Mouse (Mus musculus): ENCODE measurements around the gene Traf3ip1. TPM values are rescaled to one million over a fixed set of nuclear protein-coding genes. Genes with fewer than 3 reads are reported as not detected.

Gene Traf3ip1
- polyA plus RNA-seq, 2 experiments from 2014 or later: 3.0 to 3.1 TPM

GRCm38 (mm10) chr1:91537786-91538569, 43.5 kb downstream of the Traf3ip1 start:
- no peak for ATAC-seq

GRCm38 (mm10) chr1:91538570-91538929, 44.1 kb downstream of the Traf3ip1 start:
- no peak for ATAC-seq

- ATAC-seq: no peak
These were observed 44.8 kb downstream of the Traf3ip1 start for GRCm38 (mm10) chr1:91539246-91539645.

DNA sequence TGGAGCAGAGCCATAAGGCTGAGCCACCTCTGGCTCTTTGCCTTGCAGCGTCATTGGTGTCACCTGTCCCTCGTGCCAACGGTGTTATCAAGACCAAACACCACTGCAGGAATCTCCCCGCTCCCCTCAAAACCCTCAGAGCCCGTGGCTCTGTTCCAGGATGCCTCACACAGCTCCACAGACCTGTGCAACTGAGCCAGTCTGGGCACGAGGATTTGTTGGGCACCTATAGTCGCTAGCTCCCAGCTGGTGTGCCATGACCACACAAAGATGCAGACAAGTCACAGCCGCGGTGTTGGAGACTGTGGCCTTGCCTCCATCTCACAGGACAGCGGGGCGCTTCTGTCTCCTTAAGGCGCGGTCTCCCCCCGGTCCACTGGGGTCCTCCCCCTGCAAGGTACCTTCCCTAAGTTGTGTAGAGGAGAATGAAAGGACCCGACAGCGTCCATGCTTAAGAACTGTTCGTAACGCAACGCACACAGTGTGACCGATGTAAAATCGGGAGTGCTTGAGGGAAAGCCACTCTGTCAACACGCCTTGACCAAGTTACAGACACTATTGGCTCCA, 45.3 kb downstream of the Traf3ip1 start:
- peak; percentile 12 for ATAC-seq

GRCm38 (mm10) chr1:91540271-91540826, 45.9 kb downstream of the Traf3ip1 start, which contains the start of gene Asb1:
Asb1 (plus strand) TSS chr1:91540544.
- peak; percentile 87 for ATAC-seq

DNA sequence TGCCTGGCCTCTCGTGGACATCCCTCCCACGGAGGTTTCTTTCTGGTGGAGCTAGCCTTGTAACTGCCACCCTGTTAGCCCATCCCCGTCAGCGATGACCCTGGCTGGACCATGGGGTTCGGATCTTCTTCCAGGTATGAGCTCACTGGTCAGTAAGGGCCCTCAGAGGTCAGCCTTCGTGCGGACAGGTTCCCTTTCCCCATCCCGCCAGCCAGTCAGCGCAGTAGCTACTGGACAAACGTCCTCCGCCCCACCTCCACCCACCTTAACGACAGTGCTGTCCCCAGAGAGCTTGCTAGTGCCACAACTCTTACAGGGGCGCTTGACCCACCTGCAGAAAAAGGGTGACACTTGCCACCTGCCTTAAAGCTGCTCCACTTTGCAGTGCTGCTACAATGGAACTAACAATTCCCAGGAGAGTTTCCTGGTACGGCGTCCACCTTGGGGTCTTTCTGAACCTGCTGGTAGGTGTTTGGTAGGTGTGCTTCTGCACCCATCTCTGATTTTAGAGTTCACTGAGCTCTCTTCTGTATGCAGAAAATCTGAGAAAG, 46.7 kb downstream of the Traf3ip1 start:
- ATAC-seq: no peak

GRCm38 (mm10) chr1:91543974-91544373, 49.5 kb downstream of the Traf3ip1 start:
- ATAC-seq: no peak

DNA sequence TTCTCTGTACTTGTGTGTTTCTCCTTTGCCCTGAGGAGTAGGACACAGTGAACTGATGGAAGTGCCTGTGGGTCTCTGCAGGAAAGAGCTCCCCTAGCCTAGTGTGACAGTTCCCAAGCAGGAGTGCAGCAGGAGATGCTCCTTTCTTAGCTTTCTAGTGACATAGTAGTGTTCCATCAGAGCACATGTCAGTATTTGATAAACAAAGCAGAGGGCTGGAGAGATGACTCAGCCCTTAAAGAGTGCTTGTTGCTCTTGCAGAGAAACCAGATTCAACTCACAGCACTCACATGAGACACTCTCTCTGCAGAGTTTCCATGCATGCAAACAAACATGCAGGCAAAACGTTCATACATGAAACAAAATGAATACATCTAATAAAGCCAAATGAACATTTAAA, 50.8 kb downstream of the Traf3ip1 start:
- no peak for ATAC-seq

DNA sequence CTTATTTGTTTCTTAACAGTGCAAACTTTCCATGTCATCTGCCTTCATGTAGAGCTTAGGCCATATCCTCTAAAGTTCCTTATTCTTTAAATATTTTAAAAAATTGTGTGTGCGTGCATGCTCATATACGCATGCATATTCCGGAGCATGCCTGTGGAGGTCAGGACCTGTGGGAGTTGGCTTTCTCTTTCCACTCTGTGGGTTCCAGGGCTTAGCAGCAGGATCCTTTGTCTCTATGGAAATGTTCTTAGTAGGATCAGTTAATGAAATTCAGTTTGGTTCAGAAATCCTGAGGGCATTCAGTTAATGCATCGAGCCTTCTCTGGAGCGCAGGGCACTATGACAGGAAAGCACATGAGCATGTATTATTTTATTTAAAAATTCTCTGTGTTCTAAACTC, 53.1 kb downstream of the Traf3ip1 start:
- ATAC-seq: no peak

GRCm38 (mm10) chr1:91549073-91549472, 54.6 kb downstream of the Traf3ip1 start:
- ATAC-seq: no peak

DNA sequence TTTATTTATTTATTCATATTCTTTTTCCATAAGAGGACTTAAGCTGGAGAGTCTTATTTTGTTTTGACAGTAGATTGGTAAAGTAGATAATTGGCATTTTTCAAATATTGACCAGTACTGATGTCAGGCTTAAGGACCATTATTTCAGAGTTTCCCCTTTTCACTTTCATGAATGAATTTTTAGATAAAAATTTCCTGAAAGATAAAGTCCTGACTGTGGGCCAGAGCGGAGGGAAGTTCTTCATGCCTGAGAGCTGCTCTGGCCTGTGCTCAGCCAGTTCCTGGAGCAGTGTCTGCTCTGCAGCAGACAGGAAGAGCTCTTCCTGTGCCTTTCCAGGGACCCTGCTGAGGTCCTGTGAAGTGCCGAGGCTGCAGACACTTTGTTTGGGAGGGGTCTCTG, 62.7 kb downstream of the Traf3ip1 start:
- ATAC-seq: no peak

- ATAC-seq: no peak
These were observed 66.8 kb downstream of the Traf3ip1 start for GRCm38 (mm10) chr1:91561226-91561625.

- ATAC-seq: no peak
These were observed 68.6 kb downstream of the Traf3ip1 start for GRCm38 (mm10) chr1:91562977-91563590.

GRCm38 (mm10) chr1:91564004-91564403, 69.6 kb downstream of the Traf3ip1 start:
- no peak for ATAC-seq

DNA sequence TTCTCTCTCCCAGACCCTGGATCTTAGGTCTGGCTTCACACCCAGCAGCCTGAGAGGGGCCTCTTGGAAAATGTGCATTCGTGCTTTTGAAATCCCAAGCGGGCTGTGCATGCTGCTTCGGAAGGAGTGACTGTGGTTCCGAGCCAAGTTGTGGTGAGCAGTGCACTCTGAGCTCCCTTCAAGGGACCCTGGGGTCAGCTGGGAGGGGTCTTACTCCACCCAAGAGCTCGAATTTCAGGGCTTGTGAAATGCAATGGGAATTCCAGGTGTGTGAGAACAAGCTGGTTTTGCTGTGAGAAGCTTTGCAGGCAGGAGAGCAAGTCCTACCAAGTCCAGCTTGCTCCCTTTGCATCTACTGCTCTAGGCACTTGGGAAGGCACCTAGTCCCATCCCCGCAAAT, 70.2 kb downstream of the Traf3ip1 start:
- ATAC-seq: no peak

GRCm38 (mm10) chr1:91567269-91567668, 72.8 kb downstream of the Traf3ip1 start:
- no peak for ATAC-seq

DNA sequence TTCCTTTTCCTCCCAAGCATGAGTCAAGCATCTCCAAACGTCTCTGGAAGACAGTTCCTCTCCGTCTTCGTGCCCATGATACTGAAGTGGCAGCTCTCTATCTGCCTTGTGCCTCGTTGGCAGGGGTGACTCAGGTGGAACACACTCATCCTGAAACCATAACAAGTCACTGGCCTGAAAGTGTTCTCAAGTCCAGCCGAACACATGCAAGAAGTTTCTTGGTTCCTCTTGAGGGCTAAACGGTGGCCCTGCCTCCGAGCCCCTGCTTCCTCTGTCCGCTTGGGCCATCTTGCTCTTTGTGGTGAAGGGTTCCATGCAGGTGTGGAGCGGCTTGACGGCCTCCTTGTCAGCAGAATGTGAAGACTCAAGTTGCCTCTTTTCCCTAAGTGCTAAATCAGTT, 78.0 kb downstream of the Traf3ip1 start:
- ATAC-seq: no peak

GRCm38 (mm10) chr1:91574208-91574607, 79.8 kb downstream of the Traf3ip1 start:
- no peak for ATAC-seq

DNA sequence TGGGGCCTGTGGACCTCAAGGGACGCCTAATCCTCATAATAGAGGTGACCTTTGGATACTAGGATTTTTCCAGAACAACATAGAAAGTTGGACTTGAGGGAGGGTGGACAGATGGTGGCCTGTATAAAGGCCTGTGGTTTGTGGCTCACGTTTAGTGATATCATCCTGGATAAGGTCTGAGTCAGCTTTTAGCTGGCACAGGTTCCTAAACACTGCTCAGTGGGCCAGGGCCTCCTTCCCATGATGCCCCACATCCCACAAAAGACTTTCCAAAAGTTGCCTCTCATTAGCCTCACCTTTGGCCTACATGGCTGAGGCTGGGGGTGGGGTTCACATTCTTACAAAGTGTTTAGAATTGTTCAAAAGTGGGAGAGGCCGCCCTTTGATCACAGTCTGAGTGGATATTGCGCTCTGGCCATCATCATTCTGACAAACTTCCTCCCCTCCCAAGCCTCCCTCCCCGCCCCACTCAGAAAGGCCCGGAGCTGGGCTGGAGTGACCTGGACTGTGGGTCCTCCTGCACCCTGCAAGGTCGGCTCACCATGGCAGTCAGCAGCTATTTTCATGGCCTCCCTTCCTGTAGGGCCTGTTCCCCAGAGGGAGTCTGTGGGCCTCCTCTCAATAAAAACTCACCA, 83.6 kb downstream of the Traf3ip1 start:
- no peak for ATAC-seq

All from activated CD4-positive, CD25-positive, alpha-beta regulatory T cell, adult 4 months (primary cell).